Mouse (Mus musculus): ENCODE data around the gene Olfr221. TPM values are rescaled to one million over a fixed set of nuclear protein-coding genes. Genes with fewer than 3 reads are reported as not detected.

Gene Olfr221
- total and polyA plus RNA-seq, 2 experiments = not detected

DNA sequence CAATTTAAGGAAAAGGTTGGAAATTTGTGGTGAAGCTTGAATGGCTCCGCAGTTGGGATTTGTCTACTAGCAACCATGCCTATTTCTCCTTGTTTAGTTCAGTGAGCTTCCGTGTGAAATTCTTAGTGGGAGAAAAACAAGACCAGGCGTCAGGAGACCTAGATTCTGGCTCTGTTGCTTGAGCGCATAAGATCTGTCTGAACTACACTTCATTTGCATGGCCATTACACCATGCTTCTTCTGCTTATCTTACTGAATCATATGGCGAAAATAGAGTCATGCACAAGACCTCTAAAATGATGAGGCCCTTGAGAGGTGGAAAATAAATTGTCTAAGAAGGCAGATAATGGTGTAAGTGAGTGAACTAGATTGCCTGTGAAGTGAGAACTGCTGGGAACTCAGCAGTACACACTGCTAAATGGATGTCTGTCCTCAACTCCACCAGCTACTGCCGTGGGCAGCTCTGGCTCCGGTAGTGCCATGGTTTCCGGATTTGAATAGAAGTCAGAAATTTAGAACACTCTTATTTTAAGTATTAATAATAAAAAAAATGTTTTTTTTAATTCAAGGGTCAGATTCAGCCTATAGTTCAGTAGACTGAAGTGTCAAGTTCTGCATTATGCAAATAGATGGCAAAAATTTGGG, 20.6 kb downstream of the Olfr221 start:
- no peak overlapping the region for H3K4me3 ChIP-seq (ENCODE audit: insufficient read depth, low read depth, low read length)
- H3K27me3 ChIP-seq (ENCODE audit: control insufficient read depth, insufficient read depth, low read length) = no peaks in the 10 kb centered on the region
- H3K9ac ChIP-seq (ENCODE audit: low read depth, low read length) = no peak overlapping the region
- H3K4me1 ChIP-seq (ENCODE audit: control insufficient read depth, insufficient read depth, low read length) = peaks cover 22% of the 10 kb centered on the region
- no peak for TF ChIP-seq CTCF (IDR thresholded peaks at IDR 0.05; ENCODE audit: low read depth, low read length)
- no peak for TF ChIP-seq POLR2A (IDR thresholded peaks at IDR 0.05; ENCODE audit: extremely low read depth, insufficient read depth, low read length)
- WGBS = 97% methylated on average over 8 of the region's 8 CpGs
- H3K27ac ChIP-seq (replicated peaks; ENCODE audit: insufficient read depth, low read depth, low read length) = no peak overlapping the region
- DNase-seq (ENCODE audit: extremely low read depth, low read depth, low spot score) = no peak
- peaks cover 15% of the 10 kb centered on the region; the same call in 1 of the 2 replicates for H3K79me2 ChIP-seq (ENCODE audit: control insufficient read depth, insufficient read depth, low read length)
- no peaks in the 10 kb centered on the region for H3K36me3 ChIP-seq (ENCODE audit: control insufficient read depth, insufficient read depth, low read length)

DNA sequence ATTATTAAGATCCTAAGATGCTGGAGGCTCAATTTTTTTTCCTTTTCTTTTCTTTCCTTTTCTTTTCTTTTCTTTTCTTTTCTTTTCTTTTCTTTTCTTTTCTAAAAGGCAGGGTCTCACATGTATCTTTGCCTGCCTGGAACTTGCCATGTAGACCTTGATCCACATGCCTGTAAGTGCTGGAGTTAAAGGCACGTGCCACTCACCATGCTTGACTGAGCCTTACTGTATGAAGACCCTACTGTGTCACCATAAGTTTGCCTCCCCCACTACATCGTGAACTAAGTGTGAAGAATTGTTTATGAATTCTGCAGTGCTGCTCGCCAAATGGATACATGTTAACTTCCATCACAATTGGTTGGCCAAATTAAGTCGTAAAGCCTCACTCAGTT, 21.1 kb downstream of the Olfr221 start:
- Histone ChIP-seq H3K4me3 (ENCODE audit: insufficient read depth, low read depth, low read length) (no peak overlapping the region), H3K9ac (ENCODE audit: low read depth, low read length) (no peak overlapping the region), H3K36me3 (ENCODE audit: control insufficient read depth, insufficient read depth, low read length) (no peaks in the 10 kb centered on the region), H3K79me2 (ENCODE audit: control insufficient read depth, insufficient read depth, low read length) (peaks cover 15% of the 10 kb centered on the region; the same call in 1 of the 2 replicates), H3K4me1 (ENCODE audit: control insufficient read depth, insufficient read depth, low read length) (peaks cover 26% of the 10 kb centered on the region), H3K27me3 (ENCODE audit: control insufficient read depth, insufficient read depth, low read length) (no peaks in the 10 kb centered on the region), H3K27ac (replicated peaks; ENCODE audit: insufficient read depth, low read depth, low read length) (0 out of 2 replicates have a peak overlapping the region, but pooled peaks have one; percentile 18)
- DNase-seq (ENCODE audit: extremely low read depth, low read depth, low spot score) = no peak
- TF ChIP-seq POLR2A (IDR thresholded peaks at IDR 0.05; ENCODE audit: extremely low read depth, insufficient read depth, low read length) = no peak
- TF ChIP-seq CTCF (IDR thresholded peaks at IDR 0.05; ENCODE audit: low read depth, low read length) = no peak
- 87% methylated on average over 4 of the region's 4 CpGs for WGBS

DNA sequence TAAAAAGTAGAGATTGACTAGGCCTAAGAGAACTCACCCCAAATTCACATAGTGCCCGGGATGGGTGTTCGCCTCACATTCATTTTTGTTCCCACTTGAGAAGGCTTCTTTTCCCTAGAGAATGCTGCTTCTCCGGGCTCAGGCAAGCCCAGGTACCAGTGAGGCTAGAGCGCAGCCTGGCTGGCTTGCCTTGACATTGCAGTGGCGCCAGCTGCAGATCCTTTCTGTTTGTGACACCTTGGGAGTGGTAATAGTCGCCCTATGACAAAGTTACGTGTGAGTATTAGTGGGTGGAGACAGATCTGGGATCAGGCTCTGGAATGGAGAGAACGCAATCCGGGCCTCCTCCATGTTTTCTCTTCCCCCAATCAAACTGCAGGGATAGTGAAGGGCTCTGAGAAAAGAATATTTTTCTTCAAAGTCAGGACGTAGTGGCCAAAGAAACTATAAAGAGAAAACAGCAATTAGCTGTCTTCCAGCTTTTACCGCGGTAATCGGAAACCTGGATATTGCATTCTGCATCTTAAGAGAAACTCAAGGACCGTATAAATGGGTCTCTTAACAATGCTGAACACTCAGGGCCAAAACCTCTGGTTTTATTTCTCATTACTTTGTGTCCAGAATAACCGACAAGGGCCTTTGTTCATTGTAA, 21.6 kb downstream of the Olfr221 start, which contains the start of gene Zfp219:
TSS of gene Zfp219 (minus strand) at position 248 of the 652 bp plus-strand sequence.
- peak within 1 kb of the TSS; percentile 96 for H3K27ac ChIP-seq (replicated peaks; ENCODE audit: insufficient read depth, low read depth, low read length)
- DNase-seq (ENCODE audit: extremely low read depth, low read depth, low spot score) = peak; percentile 92
- H3K4me1 ChIP-seq (ENCODE audit: control insufficient read depth, insufficient read depth, low read length) = peaks cover 31% of the 10 kb centered on the region
- peak; percentile 88 for TF ChIP-seq CTCF (IDR thresholded peaks at IDR 0.05; ENCODE audit: low read depth, low read length)
- peak; percentile 86 for TF ChIP-seq POLR2A (IDR thresholded peaks at IDR 0.05; ENCODE audit: extremely low read depth, insufficient read depth, low read length)
- H3K27me3 ChIP-seq (ENCODE audit: control insufficient read depth, insufficient read depth, low read length) = no peaks in the 10 kb centered on the region
- H3K79me2 ChIP-seq (ENCODE audit: control insufficient read depth, insufficient read depth, low read length) = peaks cover 15% of the 10 kb centered on the region; the same call in 1 of the 2 replicates
- H3K9ac ChIP-seq (ENCODE audit: low read depth, low read length) = peak within 1 kb of the TSS; percentile 97
- no peaks in the 10 kb centered on the region for H3K36me3 ChIP-seq (ENCODE audit: control insufficient read depth, insufficient read depth, low read length)
- WGBS = 8% methylated on average over 15 of the region's 15 CpGs
- peak within 1 kb of the TSS; percentile 79 for H3K4me3 ChIP-seq (ENCODE audit: insufficient read depth, low read depth, low read length)

DNA sequence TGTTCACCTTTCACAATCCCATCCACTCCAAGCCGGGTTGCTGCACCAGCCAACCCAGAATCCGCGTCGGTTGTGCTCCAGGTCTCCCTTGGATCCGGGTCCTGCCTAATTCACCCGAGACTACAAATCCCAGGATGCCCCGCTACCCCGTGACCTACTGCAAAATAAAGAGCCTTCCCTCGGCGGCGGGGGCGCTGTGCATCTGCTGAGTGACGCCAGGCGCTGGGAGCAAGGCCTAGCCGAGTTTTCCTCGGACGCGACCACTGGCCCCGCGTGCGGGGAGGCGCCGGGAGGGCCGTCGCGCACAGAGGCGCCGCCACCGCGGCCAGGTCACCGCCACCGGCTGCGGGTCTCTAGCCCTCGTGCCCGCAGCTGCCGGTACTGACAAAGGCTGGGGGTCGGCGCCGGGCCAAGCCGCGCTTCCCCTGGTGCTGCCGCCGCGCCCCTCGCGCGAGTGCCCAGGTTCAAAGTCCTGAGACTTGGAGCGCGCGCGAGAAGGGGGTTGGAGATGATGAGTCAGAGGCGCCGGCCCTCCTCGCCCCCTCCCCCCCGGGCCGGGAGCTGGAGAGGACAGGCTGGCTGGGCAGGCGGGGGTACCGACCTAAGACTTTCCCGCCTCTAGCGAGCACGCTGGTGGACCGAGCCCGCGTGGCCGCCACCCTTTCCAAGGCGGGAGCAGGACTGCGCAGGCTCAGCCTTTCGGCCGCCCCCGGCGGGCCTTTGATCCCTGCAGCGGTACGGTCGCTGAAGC, 22.5 kb downstream of the Olfr221 start:
- peak overlapping the region; percentile 79 for H3K4me3 ChIP-seq (ENCODE audit: insufficient read depth, low read depth, low read length)
- under 1% methylated on average over 74 of the region's 74 CpGs for WGBS
- peak overlapping the region; percentile 97 for H3K9ac ChIP-seq (ENCODE audit: low read depth, low read length)
- peak; percentile 64 for TF ChIP-seq CTCF (IDR thresholded peaks at IDR 0.05; ENCODE audit: low read depth, low read length)
- TF ChIP-seq POLR2A (IDR thresholded peaks at IDR 0.05; ENCODE audit: extremely low read depth, insufficient read depth, low read length) = peak; percentile 51; the same call in 1 of the 2 replicates
- H3K36me3 ChIP-seq (ENCODE audit: control insufficient read depth, insufficient read depth, low read length) = no peaks in the 10 kb centered on the region
- peaks cover 15% of the 10 kb centered on the region; the same call in 1 of the 2 replicates for H3K79me2 ChIP-seq (ENCODE audit: control insufficient read depth, insufficient read depth, low read length)
- no peaks in the 10 kb centered on the region for H3K27me3 ChIP-seq (ENCODE audit: control insufficient read depth, insufficient read depth, low read length)
- DNase-seq (ENCODE audit: extremely low read depth, low read depth, low spot score) = peak; percentile 88
- peak overlapping the region; percentile 96 for H3K27ac ChIP-seq (replicated peaks; ENCODE audit: insufficient read depth, low read depth, low read length)
- peaks cover 35% of the 10 kb centered on the region for H3K4me1 ChIP-seq (ENCODE audit: control insufficient read depth, insufficient read depth, low read length)

DNA sequence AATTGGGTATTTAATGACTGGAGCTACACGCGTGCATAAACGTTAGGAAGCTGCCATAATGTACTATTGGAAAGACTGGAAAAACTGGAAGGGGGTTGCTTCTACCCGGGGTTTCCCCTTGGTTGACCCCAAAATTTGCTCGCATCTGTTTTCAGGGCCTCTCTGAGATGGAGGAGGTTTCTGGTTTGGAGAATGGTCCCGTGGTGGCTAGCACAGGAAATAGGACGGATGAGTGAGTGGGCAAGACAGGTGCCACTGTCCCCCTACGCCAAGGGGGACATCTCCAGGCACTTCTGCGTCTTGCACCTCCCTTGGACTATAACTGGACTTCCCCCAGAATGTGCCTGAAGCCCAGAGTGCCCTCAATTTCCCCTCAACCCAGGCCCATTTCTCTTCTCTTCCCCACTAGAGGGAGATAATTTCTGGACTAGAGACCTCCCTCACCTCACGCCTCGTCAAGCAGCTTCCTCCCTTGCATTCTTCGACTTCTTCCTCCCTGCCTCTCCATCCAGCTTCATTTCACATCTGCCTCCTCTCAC, 23.1 kb downstream of the Olfr221 start:
- 17% methylated on average over 12 of the region's 12 CpGs for WGBS

More for the DNA sequence above, 23.1 kb downstream of the Olfr221 start:
- no peaks in the 10 kb centered on the region for H3K27me3 ChIP-seq (ENCODE audit: control insufficient read depth, insufficient read depth, low read length)
- H3K79me2 ChIP-seq (ENCODE audit: control insufficient read depth, insufficient read depth, low read length) = peaks cover 15% of the 10 kb centered on the region; the same call in 1 of the 2 replicates
- peak overlapping the region; percentile 79 for H3K4me3 ChIP-seq (ENCODE audit: insufficient read depth, low read depth, low read length)
- H3K9ac ChIP-seq (ENCODE audit: low read depth, low read length) = peak overlapping the region; percentile 72
- peak; percentile 41 for TF ChIP-seq CTCF (IDR thresholded peaks at IDR 0.05; ENCODE audit: low read depth, low read length)
- TF ChIP-seq POLR2A (IDR thresholded peaks at IDR 0.05; ENCODE audit: extremely low read depth, insufficient read depth, low read length) = no peak
- H3K36me3 ChIP-seq (ENCODE audit: control insufficient read depth, insufficient read depth, low read length) = no peaks in the 10 kb centered on the region
- no peak for DNase-seq (ENCODE audit: extremely low read depth, low read depth, low spot score)
- peak overlapping the region; percentile 70 for H3K27ac ChIP-seq (replicated peaks; ENCODE audit: insufficient read depth, low read depth, low read length)
- H3K4me1 ChIP-seq (ENCODE audit: control insufficient read depth, insufficient read depth, low read length) = peaks cover 35% of the 10 kb centered on the region
